Mouse (Mus musculus) B cell, adult (primary cell): Measurements from ENCODE around the gene Olfr99. TPM values are rescaled to one million over a fixed set of nuclear protein-coding genes. Genes with fewer than 3 reads are reported as not detected.

Source experiments
- total RNA-seq: library from RNA; stranded (reverse); gene quantifications from 4 replicates; pipeline ENCODE4 v1.2.4, GENCODE M21; 2023; ENCODE audit not compliant: inconsistent age

The Olfr99 gene
- not detected in 4 replicates for total RNA-seq

DNA sequence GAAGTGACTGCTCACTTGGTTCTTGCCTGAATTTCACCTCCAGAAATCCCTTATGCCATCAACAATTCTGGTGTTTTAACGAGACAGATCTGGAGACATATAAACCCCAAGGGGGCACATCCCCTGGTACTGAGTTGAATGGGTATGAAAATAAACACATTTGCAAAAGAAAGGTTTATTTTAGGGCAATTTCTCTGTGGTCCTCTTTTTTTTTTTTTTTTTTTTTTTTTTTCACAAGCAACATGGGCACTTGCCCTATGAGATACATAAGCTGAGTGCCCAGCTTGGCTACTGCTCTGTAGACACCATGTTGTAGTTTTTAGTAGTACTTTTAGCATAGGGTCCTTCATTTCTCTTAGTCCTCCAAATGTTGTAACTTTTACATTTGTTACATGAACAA, at the start of gene Olfr99:
Gene Olfr99 (minus strand): TSS at position 101 of the 400 bp plus-strand sequence.

DNA sequence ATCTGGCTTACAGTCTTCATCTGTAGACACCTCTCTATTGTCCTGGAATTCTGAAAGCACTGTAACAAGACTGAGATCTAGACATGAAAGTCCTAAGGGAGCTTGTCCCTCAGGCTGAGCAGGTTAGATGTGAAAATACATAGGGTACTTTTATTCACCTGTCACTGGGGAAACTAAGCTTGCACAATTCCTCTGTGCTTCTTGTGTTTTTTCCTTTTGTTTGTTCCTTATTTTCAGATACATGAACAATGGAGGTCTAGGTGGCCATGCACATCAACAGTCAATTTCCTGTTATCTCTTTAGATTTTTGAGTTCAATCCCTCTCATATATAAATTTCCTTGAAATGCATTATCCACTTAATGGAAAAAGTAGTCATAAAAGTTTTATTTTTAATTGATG, 33.7 kb upstream of the Olfr99 start, which contains the start of gene Olfr102:
Gene Olfr102 (minus strand): TSS at position 101 of the 400 bp plus-strand sequence.

DNA sequence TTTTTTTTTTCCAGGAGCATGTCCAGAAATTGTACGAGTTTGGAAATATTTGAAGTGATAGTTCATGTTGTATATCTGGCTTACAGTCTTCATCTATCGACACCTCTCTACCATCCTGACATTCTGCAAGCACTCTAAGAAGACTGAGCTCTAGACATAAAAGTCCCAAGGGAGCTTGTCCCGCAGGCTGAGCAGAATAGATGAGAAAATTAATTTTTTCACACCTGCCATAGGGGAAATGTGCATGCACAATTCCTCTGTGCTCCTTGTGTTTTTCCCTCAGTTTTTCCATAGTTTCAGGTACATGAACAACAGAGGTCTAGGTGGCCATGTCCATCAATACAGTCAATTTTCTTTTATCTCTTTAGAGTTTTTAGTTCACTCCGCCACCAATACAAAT, 21.0 kb upstream of the Olfr99 start, which contains the start of gene Olfr101:
Gene Olfr101 (minus strand): TSS at position 101 of the 400 bp plus-strand sequence.

DNA sequence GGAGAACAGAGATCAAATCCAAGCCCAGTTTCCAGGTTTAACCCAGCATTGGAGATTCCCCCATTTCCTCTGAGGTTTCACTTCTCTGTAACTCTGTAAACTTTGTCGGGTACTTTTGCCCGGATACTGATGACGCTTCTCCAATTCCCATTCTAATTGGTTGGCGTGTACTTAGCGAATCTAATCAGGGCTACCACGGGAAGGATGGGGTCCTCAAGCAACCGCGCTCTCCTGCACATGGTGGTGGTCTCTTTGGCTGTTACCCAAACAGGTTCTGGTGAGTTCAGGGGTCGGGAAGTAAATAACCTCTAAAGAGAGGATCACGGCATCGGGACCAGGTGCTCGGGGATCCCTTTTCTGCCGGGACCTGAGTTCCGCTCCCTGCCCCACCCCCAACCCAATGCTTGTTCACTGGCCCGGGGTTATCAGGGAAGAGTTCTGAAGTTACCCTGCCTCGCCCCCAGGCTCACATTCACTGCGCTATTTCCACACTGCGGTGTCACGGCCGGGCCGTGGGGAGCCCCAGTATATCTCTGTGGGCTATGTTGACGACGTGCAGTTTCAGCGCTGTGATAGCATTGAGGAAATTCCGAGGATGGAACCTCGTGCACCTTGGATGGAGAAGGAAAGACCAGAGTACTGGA, 13.1 kb downstream of the Olfr99 start, which contains the start of gene H2-M3:
Gene H2-M3 (plus strand): TSS at position 163 of the 644 bp plus-strand sequence.

DNA sequence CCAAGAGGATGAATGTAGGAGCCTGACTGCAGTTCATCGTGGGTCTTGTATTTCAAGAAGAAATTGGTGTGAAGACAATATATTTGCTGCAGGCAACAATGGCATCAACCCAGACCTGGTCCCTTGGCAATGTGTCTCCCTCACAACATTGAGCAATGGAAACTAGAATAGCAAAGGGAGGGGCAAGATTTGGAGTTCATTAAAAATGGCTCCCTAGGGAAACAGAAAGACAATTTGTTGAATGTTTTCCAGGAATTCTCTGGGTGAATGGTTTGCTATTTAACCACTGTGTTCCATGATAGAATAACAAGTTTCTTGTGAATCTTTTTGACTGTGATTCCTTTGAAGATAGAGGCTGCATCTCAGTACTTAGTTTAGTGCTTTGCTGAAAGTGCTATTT, 19.6 kb downstream of the Olfr99 start, which contains the start of gene Olfr98:
Gene Olfr98 (minus strand): TSS at position 124 of the 400 bp plus-strand sequence.

DNA sequence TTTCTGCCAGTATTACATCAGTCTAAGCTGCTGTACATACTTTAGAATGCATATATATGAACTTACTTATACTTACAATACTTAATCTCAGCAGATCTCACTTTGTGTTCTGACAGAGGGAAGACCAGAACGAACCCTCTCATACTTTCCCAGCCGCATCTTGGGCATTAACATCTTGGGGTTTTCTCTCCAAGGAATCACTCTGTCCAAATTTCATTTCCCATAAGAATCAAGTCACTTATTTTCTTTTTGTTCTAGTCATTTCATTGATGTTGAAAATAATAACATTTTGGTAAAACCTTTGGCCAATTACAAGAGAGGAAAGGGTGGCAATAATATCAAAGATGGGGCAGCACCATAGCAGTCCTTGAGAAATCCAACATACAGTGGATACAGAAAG, 46.0 kb downstream of the Olfr99 start, which contains the start of gene Olfr97:
Gene Olfr97 (minus strand): TSS at position 101 of the 400 bp plus-strand sequence.

Other genes starting within 250 kb of the Olfr99 start
- gene Gabbr1, start 237.5 kb downstream of the Olfr99 start, total RNA-seq = 55.3 to 68.7 TPM (median 59.7 TPM) in 4 replicates
- gene Olfr90, start 195.0 kb downstream of the Olfr99 start, total RNA-seq = 0.19 to 0.24 TPM in 2 of 4 replicates, not detected in the others
- gene Olfr91, start 185.2 kb downstream of the Olfr99 start, total RNA-seq = not detected in 4 replicates
- gene Olfr92, start 163.4 kb downstream of the Olfr99 start, total RNA-seq = not detected in 4 replicates
- gene Olfr93, start 122.0 kb downstream of the Olfr99 start, total RNA-seq = not detected in 4 replicates
- 0.78 TPM in 1 of 4 replicates, not detected in the others for gene Ubd, start 89.6 kb downstream of the Olfr99 start, total RNA-seq
- not detected in 4 replicates for gene Olfr94, start 82.5 kb downstream of the Olfr99 start, total RNA-seq
- not detected in 4 replicates for gene Olfr95, start 70.3 kb downstream of the Olfr99 start, total RNA-seq
- not detected in 4 replicates for gene Olfr96, start 63.3 kb downstream of the Olfr99 start, total RNA-seq
- not detected in 4 replicates for gene Olfr97, start 46.1 kb downstream of the Olfr99 start, total RNA-seq
- gene Olfr98, start 19.7 kb downstream of the Olfr99 start, total RNA-seq = not detected in 4 replicates
- 46.7 to 58.3 TPM (median 54.7 TPM) in 4 replicates for gene H2-M3, start 13.2 kb downstream of the Olfr99 start, total RNA-seq
- not detected in 4 replicates for gene Olfr101, start 20.9 kb upstream of the Olfr99 start, total RNA-seq
- 0.36 TPM in 1 of 4 replicates, not detected in the others for gene Olfr102, start 33.6 kb upstream of the Olfr99 start, total RNA-seq
- not detected in 4 replicates for gene Olfr103, start 56.2 kb upstream of the Olfr99 start, total RNA-seq
- not detected in 4 replicates for gene Olfr104-ps, start 76.1 kb upstream of the Olfr99 start, total RNA-seq
- not detected in 4 replicates for gene Olfr105-ps, start 95.6 kb upstream of the Olfr99 start, total RNA-seq
- gene Olfr106-ps, start 106.9 kb upstream of the Olfr99 start, total RNA-seq = not detected in 4 replicates
- gene Olfr107, start 115.8 kb upstream of the Olfr99 start, total RNA-seq = not detected in 4 replicates
- gene Olfr108, start 162.0 kb upstream of the Olfr99 start, total RNA-seq = not detected in 4 replicates
- not detected in 4 replicates for gene Olfr109, start 175.5 kb upstream of the Olfr99 start, total RNA-seq
- gene H2-M2, start 200.1 kb upstream of the Olfr99 start, total RNA-seq = not detected in 4 replicates
- not detected in 4 replicates for gene Olfr110, start 209.0 kb upstream of the Olfr99 start, total RNA-seq
- gene Olfr111, start 224.6 kb upstream of the Olfr99 start, total RNA-seq = not detected in 4 replicates